Mouse (Mus musculus): ENCODE results near the gene Ttc8. TPM values are rescaled to one million over a fixed set of nuclear protein-coding genes. Genes with fewer than 3 reads are reported as not detected.

Ttc8 gene
- polyA plus RNA-seq, 1 experiment from 2014 or later: 9.9 TPM

DNA sequence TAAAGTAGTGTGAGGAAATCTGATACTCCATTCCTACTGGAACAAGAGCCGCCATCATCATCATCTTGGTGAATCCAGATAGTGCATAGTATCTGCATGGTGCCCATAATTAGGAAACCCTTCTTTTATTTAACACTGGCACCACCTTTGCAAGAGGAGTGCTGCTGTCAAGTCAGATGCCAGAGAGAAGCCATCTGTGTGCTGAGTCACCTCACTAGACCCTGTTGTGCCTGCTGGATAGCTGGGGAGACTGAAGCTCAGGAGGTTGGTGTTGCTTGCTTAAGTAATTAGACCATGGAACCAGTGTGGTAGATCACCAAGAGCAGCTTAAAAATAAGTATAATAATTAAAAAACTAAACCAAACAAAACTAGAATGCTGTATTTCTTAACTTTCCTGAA is 75.5 kb downstream of the Ttc8 start:
- Histone ChIP-seq H3K27ac (replicated peaks) (no peak overlapping the region), H3K36me3 (ENCODE audit: control insufficient read depth, insufficient read depth, low read length) (no peaks in the 10 kb centered on the region), H3K9ac (ENCODE audit: low read length) (no peak overlapping the region), H3K4me3 (ENCODE audit: low read depth, low read length) (no peak overlapping the region), H3K4me1 (replicated peaks; ENCODE audit: control insufficient read depth, insufficient read depth) (no peaks in the 10 kb centered on the region), H3K9me3 (ENCODE audit: control insufficient read depth, low read length) (no peaks in the 10 kb centered on the region), H3K27me3 (ENCODE audit: control insufficient read depth, insufficient read depth, low read length) (no peaks in the 10 kb centered on the region), H3K4me2 (replicated peaks; ENCODE audit: low read depth) (no peak overlapping the region)
- DNase-seq (ENCODE audit: low spot score) (no peak), ATAC-seq (ENCODE audit: low FRiP score, low TSS enrichment) (no peak)
- 89% methylated on average over 1 of the region's 1 CpGs for WGBS
- TF ChIP-seq CTCF (IDR thresholded peaks at IDR 0.05; ENCODE audit: low read depth): no peak
- no peak for TF ChIP-seq EP300 (optimal IDR thresholded peaks at IDR 0.05)

DNA sequence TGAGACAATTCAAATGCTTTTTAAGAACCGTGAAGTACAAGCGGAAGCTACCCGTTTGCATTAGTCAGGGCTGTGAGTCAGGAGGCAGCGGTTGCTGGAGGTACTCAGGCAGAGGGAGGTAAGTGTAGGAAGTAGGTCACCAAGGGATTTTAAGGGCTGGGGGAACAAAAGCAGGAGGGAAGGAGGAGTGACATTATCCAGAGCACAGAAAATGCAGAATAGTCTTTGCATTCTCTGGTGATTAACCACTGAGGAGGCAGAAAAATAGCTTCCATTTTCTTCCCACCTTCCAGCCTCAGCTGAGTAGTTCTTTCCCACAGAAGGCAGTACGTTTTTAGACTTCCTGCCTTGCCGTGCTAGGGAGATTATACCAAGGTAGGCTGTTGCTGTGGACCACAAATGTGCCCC is 76.2 kb downstream of the Ttc8 start:
- no peak for TF ChIP-seq EP300 (optimal IDR thresholded peaks at IDR 0.05)
- TF ChIP-seq CTCF (IDR thresholded peaks at IDR 0.05; ENCODE audit: low read depth): no peak
- WGBS: 37% methylated on average over 6 of the region's 6 CpGs
- no peak overlapping the region for H3K27ac ChIP-seq (replicated peaks)
- ATAC-seq (ENCODE audit: low FRiP score, low TSS enrichment): no peak
- H3K4me3 ChIP-seq (ENCODE audit: low read depth, low read length): no peak overlapping the region
- no peak for DNase-seq (ENCODE audit: low spot score)
- H3K4me2 ChIP-seq (replicated peaks; ENCODE audit: low read depth): no peak overlapping the region
- no peaks in the 10 kb centered on the region for H3K36me3 ChIP-seq (ENCODE audit: control insufficient read depth, insufficient read depth, low read length)
- no peaks in the 10 kb centered on the region for H3K27me3 ChIP-seq (ENCODE audit: control insufficient read depth, insufficient read depth, low read length)
- H3K9ac ChIP-seq (ENCODE audit: low read length): no peak overlapping the region
- no peaks in the 10 kb centered on the region for H3K9me3 ChIP-seq (ENCODE audit: control insufficient read depth, low read length)
- H3K4me1 ChIP-seq (replicated peaks; ENCODE audit: control insufficient read depth, insufficient read depth): no peaks in the 10 kb centered on the region

DNA sequence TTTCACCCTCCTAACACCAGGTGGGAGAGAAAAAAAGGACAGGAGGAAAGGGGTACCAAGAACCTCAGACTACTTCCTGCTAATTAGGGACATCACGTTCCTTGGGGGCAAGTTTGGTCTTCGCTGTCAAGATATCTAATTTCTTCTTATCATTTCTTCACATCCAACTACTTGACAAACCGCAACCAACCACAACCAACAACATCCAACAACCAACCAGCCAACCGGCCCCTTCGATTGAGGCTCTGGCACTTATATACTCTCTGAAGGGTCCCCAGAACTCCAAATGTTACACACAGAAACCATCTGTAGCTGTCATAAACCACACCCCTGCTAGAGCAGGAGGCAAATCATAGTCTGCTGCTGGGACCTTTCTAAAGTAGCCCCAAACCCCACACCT is 76.7 kb downstream of the Ttc8 start:
- Histone ChIP-seq H3K27me3 (ENCODE audit: control insufficient read depth, insufficient read depth, low read length) (no peaks in the 10 kb centered on the region), H3K4me3 (ENCODE audit: low read depth, low read length) (no peak overlapping the region), H3K4me2 (replicated peaks; ENCODE audit: low read depth) (no peak overlapping the region), H3K36me3 (ENCODE audit: control insufficient read depth, insufficient read depth, low read length) (no peaks in the 10 kb centered on the region), H3K9ac (ENCODE audit: low read length) (no peak overlapping the region), H3K9me3 (ENCODE audit: control insufficient read depth, low read length) (no peaks in the 10 kb centered on the region), H3K4me1 (replicated peaks; ENCODE audit: control insufficient read depth, insufficient read depth) (no peaks in the 10 kb centered on the region), H3K27ac (replicated peaks) (no peak overlapping the region)
- ATAC-seq (ENCODE audit: low FRiP score, low TSS enrichment): no peak
- no peak for DNase-seq (ENCODE audit: low spot score)
- TF ChIP-seq CTCF (IDR thresholded peaks at IDR 0.05; ENCODE audit: low read depth): no peak
- no peak for TF ChIP-seq EP300 (optimal IDR thresholded peaks at IDR 0.05)
- 80% methylated on average over 5 of the region's 5 CpGs for WGBS

DNA sequence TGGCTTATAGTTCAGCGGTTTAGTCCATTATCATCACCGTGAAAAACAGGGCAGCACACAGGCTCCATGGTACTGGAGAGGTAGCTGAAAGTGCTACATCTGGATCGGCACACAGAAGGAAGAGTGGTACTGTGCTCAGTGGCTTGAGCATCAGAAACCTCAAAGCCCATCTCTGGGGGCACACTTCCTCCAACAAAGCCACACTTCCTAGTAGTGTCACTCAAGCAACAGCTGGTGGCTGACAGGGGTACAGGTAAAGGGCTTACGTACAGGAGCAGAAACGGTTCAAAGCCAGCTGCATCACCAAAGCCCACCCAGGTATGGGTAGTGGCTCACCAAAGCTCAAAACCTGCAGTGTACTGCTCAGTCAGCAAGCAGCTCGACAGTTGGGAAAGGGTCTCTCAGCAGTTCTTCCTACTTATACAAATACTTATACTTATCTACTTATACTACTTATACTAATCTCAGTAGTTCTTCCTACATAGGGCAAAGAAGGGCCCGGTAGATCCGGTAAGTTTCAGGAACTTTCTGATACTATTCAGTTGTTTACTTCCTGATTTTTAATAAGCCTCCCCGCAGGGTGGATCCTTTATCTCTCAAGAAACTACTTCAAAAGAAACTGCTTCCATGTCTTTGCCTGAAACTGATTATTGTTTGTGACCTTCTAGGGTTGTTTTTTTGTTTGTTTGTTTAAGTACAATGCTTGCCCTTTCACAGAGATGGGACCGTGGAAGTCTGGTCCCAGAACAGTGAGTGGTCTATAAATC is 78.5 kb downstream of the Ttc8 start:
- no peaks in the 10 kb centered on the region for H3K27me3 ChIP-seq (ENCODE audit: control insufficient read depth, insufficient read depth, low read length)
- no peak overlapping the region for H3K9ac ChIP-seq (ENCODE audit: low read length)
- H3K27ac ChIP-seq (replicated peaks): no peak overlapping the region
- H3K4me3 ChIP-seq (ENCODE audit: low read depth, low read length): no peak overlapping the region
- no peak for TF ChIP-seq EP300 (optimal IDR thresholded peaks at IDR 0.05)
- no peak for TF ChIP-seq CTCF (IDR thresholded peaks at IDR 0.05; ENCODE audit: low read depth)
- ATAC-seq (ENCODE audit: low FRiP score, low TSS enrichment) (no peak), DNase-seq (ENCODE audit: low spot score) (no peak)
- no peaks in the 10 kb centered on the region for H3K36me3 ChIP-seq (ENCODE audit: control insufficient read depth, insufficient read depth, low read length)
- H3K4me1 ChIP-seq (replicated peaks; ENCODE audit: control insufficient read depth, insufficient read depth): no peaks in the 10 kb centered on the region
- 80% methylated on average over 10 of the region's 10 CpGs for WGBS
- H3K9me3 ChIP-seq (ENCODE audit: control insufficient read depth, low read length): no peaks in the 10 kb centered on the region
- no peak overlapping the region for H3K4me2 ChIP-seq (replicated peaks; ENCODE audit: low read depth)

DNA sequence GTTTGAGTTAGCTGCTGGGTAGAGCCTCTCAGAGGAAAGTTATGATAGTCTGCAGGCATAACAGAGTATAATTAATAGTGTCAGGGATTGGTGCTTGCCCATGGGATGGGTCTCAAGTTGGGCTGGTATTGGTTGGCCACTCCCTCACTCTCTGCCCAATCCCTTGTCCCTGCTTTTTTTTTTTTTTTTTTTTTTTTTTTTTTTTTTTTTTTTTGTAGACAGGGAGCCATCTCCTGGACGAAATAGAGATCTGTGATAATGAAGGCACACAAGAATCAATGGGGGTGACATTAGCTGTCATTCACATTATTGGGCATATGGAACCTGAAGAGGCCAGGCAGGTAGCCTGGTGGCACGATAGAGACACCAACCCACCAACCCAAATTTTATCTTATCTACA is 79.9 kb downstream of the Ttc8 start:
- TF ChIP-seq CTCF (IDR thresholded peaks at IDR 0.05; ENCODE audit: low read depth) (no peak), EP300 (optimal IDR thresholded peaks at IDR 0.05) (no peak)
- Histone ChIP-seq H3K27ac (replicated peaks) (no peak overlapping the region), H3K27me3 (ENCODE audit: control insufficient read depth, insufficient read depth, low read length) (no peaks in the 10 kb centered on the region), H3K9ac (ENCODE audit: low read length) (no peak overlapping the region), H3K4me2 (replicated peaks; ENCODE audit: low read depth) (no peak overlapping the region), H3K9me3 (ENCODE audit: control insufficient read depth, low read length) (no peaks in the 10 kb centered on the region), H3K4me3 (ENCODE audit: low read depth, low read length) (no peak overlapping the region), H3K4me1 (replicated peaks; ENCODE audit: control insufficient read depth, insufficient read depth) (no peaks in the 10 kb centered on the region), H3K36me3 (ENCODE audit: control insufficient read depth, insufficient read depth, low read length) (no peaks in the 10 kb centered on the region)
- DNase-seq (ENCODE audit: low spot score) (no peak), ATAC-seq (ENCODE audit: low FRiP score, low TSS enrichment) (no peak)
- WGBS: 68% methylated on average over 2 of the region's 2 CpGs

DNA sequence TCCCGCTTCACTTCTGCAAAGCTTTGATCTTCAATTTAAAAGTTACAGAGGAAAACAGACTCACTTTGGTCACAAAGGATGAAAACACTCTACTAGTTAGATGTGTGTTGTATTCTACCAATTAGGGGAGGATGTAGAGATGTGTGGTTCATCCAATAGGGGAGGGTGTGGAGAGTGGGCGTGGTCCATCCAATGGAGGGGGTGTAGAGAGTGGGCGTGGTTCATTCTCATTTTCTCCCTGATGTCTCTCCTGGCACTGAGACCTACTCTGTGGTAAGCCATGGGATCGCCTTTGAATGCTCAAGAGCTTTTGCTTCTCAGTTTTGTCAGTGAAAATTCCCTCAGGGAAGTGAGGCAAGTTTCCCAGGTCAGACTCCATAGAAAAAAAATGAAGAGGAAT is 82.7 kb downstream of the Ttc8 start:
- Histone ChIP-seq H3K27me3 (ENCODE audit: control insufficient read depth, insufficient read depth, low read length) (no peaks in the 10 kb centered on the region), H3K27ac (replicated peaks) (no peak overlapping the region), H3K9me3 (ENCODE audit: control insufficient read depth, low read length) (no peaks in the 10 kb centered on the region), H3K9ac (ENCODE audit: low read length) (no peak overlapping the region), H3K4me2 (replicated peaks; ENCODE audit: low read depth) (no peak overlapping the region), H3K36me3 (ENCODE audit: control insufficient read depth, insufficient read depth, low read length) (no peaks in the 10 kb centered on the region), H3K4me3 (ENCODE audit: low read depth, low read length) (no peak overlapping the region), H3K4me1 (replicated peaks; ENCODE audit: control insufficient read depth, insufficient read depth) (no peaks in the 10 kb centered on the region)
- DNase-seq (ENCODE audit: low spot score): no peak
- 71% methylated on average over 4 of the region's 4 CpGs for WGBS
- TF ChIP-seq EP300 (optimal IDR thresholded peaks at IDR 0.05): no peak
- no peak for TF ChIP-seq CTCF (IDR thresholded peaks at IDR 0.05; ENCODE audit: low read depth)
- no peak for ATAC-seq (ENCODE audit: low FRiP score, low TSS enrichment)

Measured in stomach, postnatal 0 days (tissue).